Mouse (Mus musculus) MEL-GATA-1-ER (cell line): Measurements from ENCODE around the gene Hoxb9.
A peak's percentile ranks its signal among the peaks of the same experiment; 100 is the strongest.

Experiments used
- DNase-seq: peaks from one replicate; pipeline ENCODE4 v3.0.0-alpha.2; 2012; ENCODE audit warnings: low read depth; ENCODE audit errors: extremely low read depth

Gene Hoxb9

DNA sequence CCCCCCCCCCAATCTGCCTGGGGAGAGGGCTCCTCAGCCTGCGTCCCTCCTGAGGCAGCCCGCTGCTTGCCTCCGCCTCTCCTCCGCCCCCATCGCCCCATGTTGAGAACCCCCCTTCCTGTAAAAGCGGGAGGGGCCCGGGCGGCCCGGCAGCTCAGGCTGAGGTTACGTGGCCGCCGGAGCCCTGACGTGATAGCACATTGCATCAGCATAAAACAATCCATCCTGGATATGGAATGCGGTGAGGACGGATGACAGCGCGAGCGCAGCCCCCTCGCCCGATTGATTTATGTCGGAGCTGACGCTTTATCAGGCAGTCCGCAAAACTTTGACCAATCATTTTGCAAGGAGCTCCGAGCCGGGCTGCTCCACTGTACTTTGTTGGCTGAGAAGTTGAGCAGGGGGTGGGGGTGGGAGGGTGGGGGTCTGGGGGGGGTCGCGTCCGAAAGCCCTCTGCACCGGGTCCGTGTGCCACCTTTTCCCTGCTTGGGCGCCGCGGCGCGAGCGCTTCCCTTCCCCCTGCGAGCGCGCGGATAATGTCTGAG is at the start of gene Hoxb9:
TSS of gene Hoxb9 (plus strand) at position 462 of the 545 bp plus-strand sequence.
- no peak for DNase-seq

GRCm38 (mm10) chr11:96223813-96224212 is 47.4 kb upstream of the Hoxb9 start:
- DNase-seq = no peak

DNA sequence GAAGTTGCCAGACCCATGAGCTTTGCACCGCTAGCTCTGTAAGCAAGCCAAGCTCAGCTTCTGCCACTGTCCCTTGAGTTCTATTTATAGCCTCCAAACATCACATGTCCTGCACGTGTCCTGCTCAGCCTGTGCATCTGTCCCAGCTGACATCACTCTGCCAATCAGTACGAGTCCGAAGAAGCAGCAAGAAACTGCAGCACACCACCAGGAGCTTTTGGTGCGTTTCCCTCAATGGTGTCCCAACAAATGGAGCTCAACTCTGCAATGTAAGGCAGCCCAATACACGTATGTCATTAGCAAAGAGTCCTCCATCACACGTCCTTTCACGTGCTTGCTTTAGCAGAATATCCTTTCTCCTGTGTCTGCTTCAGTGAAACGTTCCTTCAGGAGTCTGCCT is 43.6 kb upstream of the Hoxb9 start:
- no peak for DNase-seq

DNA sequence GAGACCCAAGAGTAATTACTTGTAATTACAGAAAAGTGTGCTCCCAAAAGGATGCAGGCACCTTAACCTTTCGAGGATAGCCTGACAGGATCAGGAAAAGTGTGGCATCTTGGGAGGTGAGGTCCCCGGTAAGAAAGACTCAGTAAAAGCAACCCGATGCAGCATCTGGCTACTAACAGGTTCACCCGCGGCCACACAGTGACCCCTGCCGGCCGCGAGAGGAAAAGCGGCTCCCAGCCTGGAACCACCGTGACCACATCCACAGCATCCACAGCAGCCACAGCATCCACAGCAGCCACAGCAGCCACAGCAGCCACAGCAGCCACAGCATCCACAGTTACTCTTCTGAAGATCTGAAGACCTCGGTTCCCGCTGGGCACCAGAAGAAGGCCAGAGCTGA is 36.4 kb upstream of the Hoxb9 start:
- DNase-seq = no peak

GRCm38 (mm10) chr11:96240211-96240610 is 31.0 kb upstream of the Hoxb9 start:
- DNase-seq = peak; percentile 29

DNA sequence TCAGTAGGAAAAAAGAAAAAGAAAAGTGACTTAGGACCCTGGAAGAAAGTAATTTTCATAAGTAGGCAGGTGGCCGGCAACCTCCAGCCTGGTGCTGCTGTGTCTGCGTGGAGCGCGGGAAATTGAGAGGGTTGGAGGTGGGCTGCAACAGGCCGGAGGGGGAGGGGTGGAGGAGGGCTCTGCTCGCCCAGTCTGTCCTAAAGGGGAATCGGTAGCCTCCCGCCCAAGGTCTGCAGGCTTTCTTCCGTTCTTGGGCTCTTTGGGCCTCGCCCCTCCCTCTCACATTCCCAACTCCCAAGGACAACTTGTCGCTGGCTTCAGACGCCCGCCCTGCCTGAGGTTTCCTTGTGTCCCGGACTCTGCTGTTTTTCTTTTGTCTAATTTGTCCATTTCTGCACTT is 20.4 kb upstream of the Hoxb9 start:
- no peak for DNase-seq

DNA sequence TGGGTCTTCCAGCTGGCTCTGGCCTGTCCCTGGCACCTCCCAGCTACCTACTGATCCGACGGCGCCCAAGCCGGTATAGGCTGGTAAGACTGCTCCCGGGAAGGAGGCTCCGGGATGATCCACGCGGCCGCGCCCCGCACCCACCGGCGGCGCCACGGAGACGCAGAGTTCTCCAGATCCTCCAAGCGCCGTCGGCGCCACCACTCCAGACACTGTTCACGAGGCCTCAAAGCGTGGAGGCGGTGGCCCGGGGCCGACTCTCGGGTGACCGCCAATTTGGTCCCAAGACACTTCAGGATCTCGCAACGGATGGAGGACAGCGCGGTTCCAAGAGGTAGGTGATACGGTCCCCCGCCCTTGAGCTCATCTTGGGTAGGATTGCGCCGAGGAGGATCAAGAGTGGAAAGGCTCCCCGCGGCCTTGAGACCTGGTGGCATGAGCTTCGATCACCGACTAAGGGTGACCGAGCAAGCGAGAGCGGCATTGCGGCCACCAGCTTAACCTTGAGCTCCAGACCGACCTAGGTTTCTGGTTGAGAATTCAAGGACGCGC is 19.7 kb upstream of the Hoxb9 start:
- no peak for DNase-seq

- no peak for DNase-seq
These were observed 18.6 kb upstream of the Hoxb9 start for GRCm38 (mm10) chr11:96252541-96253120.

- no peak for DNase-seq
These were observed 17.0 kb upstream of the Hoxb9 start for GRCm38 (mm10) chr11:96254221-96254620.

- no peak for DNase-seq
These were observed 15.9 kb upstream of the Hoxb9 start for GRCm38 (mm10) chr11:96255111-96255995.

DNA sequence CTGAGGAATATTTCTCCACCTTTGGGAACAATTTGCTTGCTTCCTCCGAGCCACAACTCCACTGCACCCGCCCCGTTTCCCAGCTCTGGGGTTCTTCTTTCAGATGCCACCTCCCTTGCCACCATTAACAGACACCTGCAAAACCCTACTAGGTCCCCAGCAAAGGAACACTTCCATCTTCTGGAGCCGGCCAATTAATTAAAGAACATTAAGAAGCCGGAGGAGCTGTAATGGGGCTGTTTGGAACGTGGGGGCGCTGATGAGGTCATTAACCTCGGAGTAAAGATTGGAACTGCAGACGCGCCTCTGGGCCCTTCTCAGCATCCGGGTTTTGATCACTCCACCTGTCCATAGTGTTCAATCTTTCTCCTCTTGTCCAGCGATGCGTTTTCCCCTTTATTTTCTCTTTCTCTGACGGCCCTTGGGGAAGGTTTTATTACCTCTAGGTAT is 15.2 kb upstream of the Hoxb9 start:
- DNase-seq = no peak

DNA sequence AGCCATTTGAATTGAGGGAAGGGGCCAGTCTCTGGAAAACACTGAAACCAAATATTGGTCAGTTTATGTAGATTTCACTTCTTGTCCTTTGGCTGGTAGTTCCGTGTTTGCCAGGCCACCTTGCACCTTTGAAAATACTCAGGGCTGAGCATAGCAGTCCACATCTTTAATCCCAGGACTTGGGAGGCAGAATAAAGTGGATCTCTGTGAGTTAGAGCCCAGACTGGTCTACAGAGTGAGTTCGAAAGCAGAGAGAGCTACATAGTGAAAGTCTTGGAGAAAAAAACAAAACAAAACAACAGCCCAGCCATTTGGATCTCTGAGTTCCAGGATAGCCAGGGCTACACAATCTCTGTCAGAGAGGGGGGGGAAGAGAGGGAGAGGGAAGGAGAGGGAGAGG is 14.1 kb upstream of the Hoxb9 start:
- DNase-seq = no peak

DNA sequence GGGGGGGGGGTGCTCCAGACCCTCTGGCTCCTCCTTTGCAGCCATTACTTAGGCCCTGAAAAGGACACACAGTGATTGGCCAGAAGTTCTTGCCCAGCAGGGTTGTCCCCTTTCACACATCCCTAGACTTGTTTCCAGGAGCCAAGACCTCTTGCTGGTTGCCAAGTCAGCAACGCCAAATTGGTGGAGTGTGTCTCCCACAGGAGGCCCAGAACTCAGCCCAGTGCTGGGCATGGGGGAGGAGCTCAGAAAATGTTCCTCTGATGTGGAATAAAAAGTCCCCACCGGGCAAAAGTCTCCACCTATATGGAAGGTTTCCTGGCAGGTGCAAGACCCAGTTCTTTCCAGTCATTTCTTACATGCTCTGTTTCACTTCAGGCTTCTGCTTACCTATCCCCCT is 12.2 kb upstream of the Hoxb9 start:
- DNase-seq = no peak

- no peak for DNase-seq
These were observed 11.7 kb upstream of the Hoxb9 start for GRCm38 (mm10) chr11:96259511-96259910.

DNA sequence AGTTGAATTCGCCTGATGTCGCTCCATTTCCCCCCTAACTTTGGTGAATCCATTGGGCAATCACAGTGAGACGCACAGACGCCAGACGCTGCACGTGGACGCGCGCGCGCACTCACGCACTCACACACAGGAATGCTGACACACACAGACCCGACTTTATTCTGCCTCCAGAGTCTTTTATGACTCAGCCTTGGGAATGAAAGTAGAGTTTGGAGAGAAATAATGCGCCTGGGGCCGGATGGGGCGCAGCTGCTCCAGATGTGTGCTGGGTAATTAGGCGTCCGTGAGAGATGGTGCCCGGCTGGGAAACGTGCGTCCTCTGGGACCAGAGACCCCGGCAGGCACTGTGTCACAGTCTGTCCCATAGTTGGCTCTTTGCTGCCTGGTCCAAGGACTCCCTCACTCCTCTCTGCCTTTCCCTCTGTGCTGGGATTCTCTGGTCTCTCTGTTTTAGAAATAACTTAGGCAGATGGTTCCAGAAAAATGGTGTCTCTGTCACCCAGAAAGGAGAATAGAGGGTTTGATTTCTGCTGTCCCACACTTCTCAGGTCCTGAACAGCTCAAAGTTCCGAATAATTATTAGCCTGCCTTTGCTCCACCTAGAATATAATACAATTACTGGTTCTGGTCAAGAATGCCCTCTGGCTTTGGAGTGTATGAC is 10.8 kb upstream of the Hoxb9 start:
- DNase-seq = no peak

- peak; percentile 21 for DNase-seq
These were observed 9.8 kb upstream of the Hoxb9 start for GRCm38 (mm10) chr11:96261323-96261890.

DNA sequence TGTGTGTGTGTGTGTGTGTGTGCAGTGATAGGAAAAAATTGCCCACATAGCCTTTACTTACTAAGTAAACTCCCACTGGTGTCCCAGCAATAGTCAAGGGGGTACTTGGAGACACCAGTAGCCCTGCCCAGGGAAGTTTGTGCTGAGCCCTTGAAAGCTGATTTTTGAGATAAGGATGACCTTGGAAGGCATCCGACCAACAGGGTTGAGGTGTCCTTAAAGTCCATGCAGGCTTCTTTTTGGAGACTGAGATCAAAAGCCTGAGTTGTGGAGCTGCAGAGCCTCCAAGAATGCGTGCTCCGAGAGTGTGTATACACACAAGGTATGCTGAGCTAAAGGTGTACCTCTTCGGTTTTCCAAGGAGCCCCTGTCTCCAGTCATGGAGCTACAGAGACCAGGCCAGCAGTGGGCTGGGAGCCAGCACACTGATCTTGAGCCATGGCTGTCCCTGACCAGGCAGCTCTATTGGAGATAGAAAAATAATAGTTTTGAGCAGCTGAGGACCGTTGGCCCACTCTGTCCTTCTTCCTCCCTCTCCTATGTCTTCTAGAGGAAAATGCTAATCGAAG is 8.9 kb upstream of the Hoxb9 start:
- no peak for DNase-seq

- no peak for DNase-seq
These were observed 7.4 kb upstream of the Hoxb9 start for GRCm38 (mm10) chr11:96263636-96264389.

DNA sequence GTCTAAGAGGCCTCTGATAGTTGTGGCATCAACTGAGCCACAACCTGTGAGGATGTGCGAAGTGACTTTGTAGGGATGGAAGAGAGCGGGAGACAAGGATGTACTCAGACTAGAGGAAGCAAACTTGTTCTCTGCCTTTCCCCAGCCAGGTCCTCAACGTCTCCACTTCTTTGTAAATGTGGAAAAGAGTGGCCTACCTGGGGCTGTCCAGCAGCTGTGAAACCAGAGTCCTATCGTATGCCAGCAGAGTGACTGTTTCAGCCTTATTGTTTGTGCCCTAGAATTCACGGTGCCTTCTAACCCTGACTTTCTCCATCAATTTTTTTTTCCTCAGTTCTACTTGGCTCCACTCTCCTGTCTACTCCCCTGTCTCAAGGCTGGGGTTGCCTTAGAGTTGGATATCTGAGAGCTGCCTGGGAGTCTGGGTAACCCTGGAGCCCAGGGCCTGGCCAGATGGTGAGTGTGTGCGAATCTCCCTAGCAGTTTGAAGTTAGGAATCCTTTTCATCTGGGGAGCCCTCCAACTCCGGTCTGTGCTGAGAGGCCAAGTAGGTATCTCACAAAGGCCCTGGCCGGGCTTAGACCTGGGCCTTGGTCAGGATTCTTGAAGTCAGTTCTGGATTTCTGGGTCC is 6.8 kb upstream of the Hoxb9 start:
- no peak for DNase-seq

- no peak for DNase-seq
These were observed 5.3 kb upstream of the Hoxb9 start for GRCm38 (mm10) chr11:96265954-96266353.
